Mouse (Mus musculus): Measurements from ENCODE around the gene Grin1.

DNA sequence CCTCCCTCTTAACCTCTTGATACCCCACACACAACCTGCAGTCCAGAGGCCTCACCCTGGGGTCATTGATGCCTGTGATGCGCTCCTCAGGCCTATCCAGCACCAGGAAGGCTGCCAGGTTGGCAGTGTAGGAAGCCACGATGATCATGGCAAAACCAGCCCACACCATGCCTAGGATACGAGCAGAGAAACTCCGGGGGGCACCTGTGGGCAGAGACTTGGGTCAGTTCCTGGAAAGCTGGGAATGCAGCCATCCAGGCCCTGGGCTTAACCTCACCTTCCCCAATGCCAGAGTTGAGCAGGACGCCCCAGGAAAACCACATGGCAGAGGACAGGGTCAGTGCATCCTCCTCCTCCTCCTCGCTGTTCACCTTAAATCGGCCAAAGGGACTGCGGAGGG is 21.9 kb downstream of the Grin1 start:
- no peak for TF ChIP-seq CTCF (IDR thresholded peaks at IDR 0.05; ENCODE audit: extremely low read depth, insufficient read length, insufficient replicate concordance, low read depth, low read length)
- no peak for TF ChIP-seq POLR2A (IDR thresholded peaks at IDR 0.05; ENCODE audit: low read depth, low read length)

Measured in small intestine, adult 2 months (tissue).